Mouse (Mus musculus) heart, postnatal 0 days (tissue): Measurements from ENCODE around the gene Jpt1. TPM values are rescaled to one million over a fixed set of nuclear protein-coding genes. Genes with fewer than 3 reads are reported as not detected.

Experiments
- ATAC-seq: fragments of 200-750 bp; cut with Nextera tagmentation; 2 replicates; pipeline ENCODE4 v1.8.0; 2017; ENCODE audit warnings: low read depth, moderate number of reproducible peaks, moderate library complexity; ENCODE audit not compliant: insufficient read depth
- DNase-seq: peaks from one replicate; pipeline ENCODE4 v3.0.0-alpha.2; 2016; ENCODE audit warnings: low spot score
- H3K27ac ChIP-seq: fragments of 300-500 bp; sonication (generic); 2 replicates; pipeline ENCODE4 v1.5.1; 2014; ENCODE audit warnings: low read depth, mild to moderate bottlenecking
- H3K27me3 ChIP-seq: fragments of 300-500 bp; sonication (generic); 2 replicates; pipeline ENCODE4 v1.6.1; 2014; ENCODE audit warnings: low read length, mixed read lengths; ENCODE audit not compliant: control insufficient read depth, insufficient read depth
- H3K36me3 ChIP-seq: fragments of 300-500 bp; sonication (generic); replicated peaks from 2 replicates; pipeline ENCODE4 v1.6.1; 2014; ENCODE audit warnings: low read length, mixed read lengths; ENCODE audit not compliant: control insufficient read depth, insufficient read depth
- H3K4me1 ChIP-seq: fragments of 300-500 bp; sonication (generic); 2 replicates; pipeline ENCODE4 v1.6.1; 2014; ENCODE audit warnings: antibody characterized with exemption; ENCODE audit not compliant: control insufficient read depth, insufficient read depth
- H3K4me2 ChIP-seq: fragments of 300-500 bp; sonication (generic); 2 replicates; pipeline ENCODE4 v1.6.1; 2014; ENCODE audit warnings: low read depth, mild to moderate bottlenecking, low read length, moderate library complexity
- H3K4me3 ChIP-seq: fragments of 300-500 bp; sonication (generic); 2 replicates; pipeline ENCODE4 v1.5.1; 2014; ENCODE audit warnings: low read depth, low read length
- H3K9ac ChIP-seq: fragments of 300-500 bp; sonication (generic); replicated peaks from 2 replicates; pipeline ENCODE4 v1.6.1; 2014; ENCODE audit warnings: low read depth, low read length, mixed read lengths
- H3K9me3 ChIP-seq: fragments of 300-500 bp; sonication (generic); replicated peaks from 2 replicates; pipeline ENCODE4 v1.6.1; 2016; ENCODE audit warnings: low read length; ENCODE audit not compliant: control insufficient read depth
- CTCF ChIP-seq: IDR thresholded peaks from 2 replicates; pipeline ENCODE4 v1.5.1; 2016; ENCODE audit warnings: antibody characterized with exemption, control low read depth, low read depth
- EP300 ChIP-seq: IDR thresholded peaks from 2 replicates; pipeline ENCODE4 v1.6.1; 2016; ENCODE audit warnings: antibody characterized with exemption, low read depth
- WGBS: fragments of 180-500 bp; shearing (Covaris S2); extraction: QIAGEN DNeasy Blood & Tissue Kit; methylation state at CpG from one replicate; pipeline ENCODE4 v1.1.7; 2014; 5-methylcytosine and 5-hydroxymethylcytosine counted together
- polyA plus RNA-seq: library from polyadenylated mRNA; unstranded; fragments of >200 nt; fragmentation: Nextera tagmentation; extraction: Ambion mirVana; gene quantifications from 2 replicates; pipeline ENCODE4 v1.2.1, GENCODE M21; 2015
- total RNA-seq: library from RNA; depleted of rRNA; stranded (reverse); fragments of >200 nt; gene quantifications from 2 replicates; pipeline ENCODE4 v1.2.3, GENCODE M21; 2014; ENCODE audit warnings: low replicate concordance

The Jpt1 gene
- total and polyA plus RNA-seq, 2 experiments from 2014 or later, result 433 to 503 TPM

DNA sequence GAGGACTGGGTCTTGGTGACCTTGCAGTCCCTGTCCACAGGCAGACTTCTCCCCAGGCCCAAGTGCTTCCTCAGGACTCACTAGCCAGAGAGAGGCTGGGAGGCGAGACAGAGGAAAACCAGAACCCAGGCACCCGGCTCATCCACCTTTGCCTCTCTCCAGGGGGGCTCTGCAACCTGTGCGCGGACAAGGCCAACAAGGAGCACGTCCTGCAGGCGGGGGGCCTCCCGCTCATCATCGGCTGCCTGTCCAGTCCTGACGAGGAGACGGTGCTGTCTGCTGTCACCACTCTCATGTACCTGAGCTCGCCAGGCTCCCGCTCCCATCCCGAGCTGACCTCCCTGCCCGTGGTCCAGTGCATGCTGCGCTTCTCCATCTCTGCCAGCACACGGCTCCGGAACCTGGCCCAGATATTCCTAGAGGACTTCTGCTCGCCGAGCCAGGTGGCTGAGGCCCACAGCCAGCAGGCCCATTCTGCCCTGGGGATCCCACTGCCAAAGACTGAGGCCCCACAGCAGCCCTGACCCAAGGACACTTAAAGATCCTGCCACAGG lies 25.6 kb downstream of the Jpt1 start:
- no peak overlapping the region for H3K4me3 ChIP-seq
- no peak for TF ChIP-seq CTCF
- no peak for TF ChIP-seq EP300
- no peak overlapping the region for H3K4me2 ChIP-seq
- H3K9ac ChIP-seq, result no peak overlapping the region
- peaks cover 15% of the 10 kb centered on the region for H3K4me1 ChIP-seq
- 0 out of 2 replicates have a peak, but pooled peaks cover 16% of the 10 kb centered on the region for H3K36me3 ChIP-seq
- H3K9me3 ChIP-seq, result no peaks in the 10 kb centered on the region
- H3K27ac ChIP-seq, result no peak overlapping the region
- WGBS, result 77% methylated on average over 19 of the region's 19 CpGs
- DNase-seq (no peak), ATAC-seq (no peak)
- no peaks in the 10 kb centered on the region for H3K27me3 ChIP-seq

DNA sequence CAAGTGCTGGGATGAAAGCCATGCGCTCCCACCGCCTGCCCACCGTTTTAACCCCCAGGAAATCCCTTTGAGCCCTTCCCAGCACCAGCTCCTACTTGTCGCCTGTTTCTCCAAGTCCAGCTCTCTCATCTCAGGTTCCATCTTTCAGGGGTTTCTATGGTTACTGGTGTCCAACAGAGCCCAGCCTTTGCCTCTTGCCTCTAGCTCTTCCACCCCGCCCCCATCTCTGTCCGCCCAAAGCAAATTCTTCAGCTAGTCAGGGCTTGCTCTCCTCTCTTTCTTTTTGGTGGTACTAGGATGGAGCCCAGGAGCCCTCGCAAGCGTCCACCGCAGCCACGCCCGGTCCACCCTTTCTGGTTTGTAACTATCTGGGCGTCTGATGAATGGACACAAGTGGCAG lies 29.0 kb downstream of the Jpt1 start:
- Histone ChIP-seq H3K4me1 (peaks cover 5% of the 10 kb centered on the region; the same call in 1 of the 2 replicates), H3K9me3 (no peaks in the 10 kb centered on the region), H3K4me3 (no peak overlapping the region), H3K27ac (no peak overlapping the region), H3K36me3 (0 out of 2 replicates have a peak, but pooled peaks cover 16% of the 10 kb centered on the region), H3K27me3 (no peaks in the 10 kb centered on the region), H3K9ac (no peak overlapping the region), H3K4me2 (no peak overlapping the region)
- DNase-seq (no peak), ATAC-seq (no peak)
- TF ChIP-seq CTCF, result no peak
- no peak for TF ChIP-seq EP300
- 86% methylated on average over 12 of the region's 12 CpGs for WGBS

DNA sequence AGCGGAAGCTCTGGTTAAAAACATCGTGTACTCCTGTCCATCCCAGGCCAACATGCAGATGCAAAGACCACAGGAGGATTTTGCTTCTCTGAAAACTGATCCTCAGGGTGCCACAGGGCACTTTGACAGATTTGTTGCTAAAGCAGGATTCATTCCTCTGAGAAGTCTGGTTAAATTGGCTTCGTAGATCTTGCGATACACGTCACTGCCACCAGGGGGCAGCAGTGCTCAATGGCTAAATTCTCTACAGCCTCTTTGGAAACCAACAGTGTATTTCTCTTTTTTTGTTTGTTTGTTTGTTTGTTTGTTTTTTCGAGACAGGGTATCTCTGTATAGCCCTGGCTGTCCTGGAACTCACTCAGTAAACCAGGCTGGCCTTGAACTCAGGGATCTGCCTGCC lies 30.5 kb downstream of the Jpt1 start:
- H3K9me3 ChIP-seq, result no peaks in the 10 kb centered on the region
- H3K4me1 ChIP-seq, result peaks cover 5% of the 10 kb centered on the region; the same call in 1 of the 2 replicates
- H3K27ac ChIP-seq, result no peak overlapping the region
- no peak overlapping the region for H3K4me3 ChIP-seq
- H3K4me2 ChIP-seq, result no peak overlapping the region
- H3K9ac ChIP-seq, result no peak overlapping the region
- DNase-seq, result peak; percentile 46
- 17% methylated on average over 6 of the region's 6 CpGs for WGBS
- no peaks in the 10 kb centered on the region for H3K27me3 ChIP-seq
- ATAC-seq, result no peak
- peak; percentile 96 for TF ChIP-seq CTCF
- no peak for TF ChIP-seq EP300
- H3K36me3 ChIP-seq, result 0 out of 2 replicates have a peak, but pooled peaks cover 6% of the 10 kb centered on the region

DNA sequence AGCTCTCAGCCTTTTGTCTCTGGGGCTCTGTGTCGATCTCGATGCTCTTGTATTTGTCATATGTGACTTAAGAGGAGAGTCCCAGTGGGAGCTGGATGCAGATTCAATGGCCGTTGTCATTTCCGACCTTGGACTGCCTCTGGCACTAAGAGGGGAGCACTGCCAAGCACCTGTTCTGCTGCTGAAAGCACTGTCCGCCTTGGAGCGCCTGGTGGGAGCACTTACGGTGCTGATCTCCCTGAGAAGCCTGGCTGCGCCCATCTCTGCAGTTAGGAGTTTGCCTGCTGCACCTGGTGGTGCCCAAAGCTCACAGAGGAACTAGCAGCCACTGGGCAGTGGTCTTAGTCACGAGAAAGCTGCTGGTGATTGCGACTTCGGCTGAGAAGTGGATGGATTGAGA lies 30.9 kb downstream of the Jpt1 start:
- H3K36me3 ChIP-seq, result 0 out of 2 replicates have a peak, but pooled peaks cover 4% of the 10 kb centered on the region
- no peak overlapping the region for H3K4me2 ChIP-seq
- no peak overlapping the region for H3K9ac ChIP-seq
- ATAC-seq, result no peak
- no peaks in the 10 kb centered on the region for H3K9me3 ChIP-seq
- H3K4me3 ChIP-seq, result no peak overlapping the region
- TF ChIP-seq EP300, result no peak
- no peak for TF ChIP-seq CTCF
- WGBS, result 70% methylated on average over 11 of the region's 11 CpGs
- no peak overlapping the region for H3K27ac ChIP-seq
- H3K4me1 ChIP-seq, result peaks cover 5% of the 10 kb centered on the region; the same call in 1 of the 2 replicates
- no peaks in the 10 kb centered on the region for H3K27me3 ChIP-seq
- no peak for DNase-seq

DNA sequence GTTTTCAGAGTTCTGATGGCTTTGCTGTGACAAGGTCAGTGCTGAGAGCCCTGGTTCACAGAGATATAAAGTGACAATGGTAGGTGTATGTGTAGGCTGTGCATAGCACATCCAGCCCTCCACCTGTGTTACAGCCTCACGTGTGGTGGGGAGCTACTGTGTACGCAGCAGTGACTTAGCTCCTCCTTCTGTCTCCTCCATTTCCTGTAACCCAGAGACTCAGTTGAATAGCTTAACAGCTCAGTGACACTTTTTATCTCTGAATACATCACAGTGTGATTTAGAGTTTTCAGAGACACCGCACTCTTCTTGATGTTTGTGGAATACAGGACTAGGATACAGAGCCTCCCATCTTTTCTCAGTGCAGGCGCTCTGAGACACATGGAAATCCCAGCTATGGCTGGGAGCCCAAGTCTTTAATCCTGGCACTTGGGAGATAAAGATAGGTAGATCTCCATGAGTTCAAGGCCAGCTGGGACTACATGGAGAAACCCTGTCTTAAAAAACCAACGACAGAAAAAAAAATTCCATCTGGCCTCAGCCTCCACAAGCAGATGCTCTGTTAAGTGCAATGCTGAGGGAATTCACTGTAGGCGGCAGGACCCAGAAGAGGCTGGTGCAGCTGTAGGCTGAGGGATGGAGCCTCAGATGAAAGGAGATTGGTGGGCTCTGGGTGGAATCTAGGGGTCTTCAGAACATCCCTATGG lies 32.5 kb downstream of the Jpt1 start:
- WGBS, result 78% methylated on average over 6 of the region's 6 CpGs
- ATAC-seq, result no peak
- no peaks in the 10 kb centered on the region for H3K27me3 ChIP-seq
- no peak for TF ChIP-seq CTCF
- no peak for TF ChIP-seq EP300
- no peak overlapping the region for H3K4me3 ChIP-seq
- 0 out of 2 replicates have a peak, but pooled peaks cover 4% of the 10 kb centered on the region for H3K36me3 ChIP-seq
- H3K9ac ChIP-seq, result no peak overlapping the region
- no peak overlapping the region for H3K4me2 ChIP-seq
- no peak overlapping the region for H3K27ac ChIP-seq
- H3K9me3 ChIP-seq, result no peaks in the 10 kb centered on the region
- H3K4me1 ChIP-seq, result peaks cover 11% of the 10 kb centered on the region; the same call in 1 of the 2 replicates
- no peak for DNase-seq
